Mouse (Mus musculus) forebrain, embryonic 14.5 days (tissue): Measurements from ENCODE around the gene Thra. TPM values are rescaled to one million over a fixed set of nuclear protein-coding genes. Genes with fewer than 3 reads are reported as not detected.

Experiments
- ATAC-seq: fragments of 200-750 bp; cut with Nextera tagmentation; 2 replicates; pipeline ENCODE4 v1.8.0; 2017; ENCODE audit warnings: mild to moderate bottlenecking, moderate library complexity
- DNase-seq: peaks from one replicate; pipeline ENCODE4 v3.0.0-alpha.2; 2015; ENCODE audit warnings: low spot score
- H3K27ac ChIP-seq: fragments of 300-500 bp; sonication (generic); 2 replicates; pipeline ENCODE4 v1.5.1; 2014; ENCODE audit warnings: low read depth, mild to moderate bottlenecking, control low read depth, low read length, moderate library complexity
- H3K27me3 ChIP-seq: fragments of 300-500 bp; sonication (generic); replicated peaks from 2 replicates; pipeline ENCODE4 v1.6.1; 2014; ENCODE audit warnings: low read length, control low read depth, mixed read lengths; ENCODE audit not compliant: control insufficient read depth, insufficient read depth
- H3K36me3 ChIP-seq: fragments of 300-500 bp; sonication (generic); 2 replicates; pipeline ENCODE4 v1.6.1; 2014; ENCODE audit warnings: low read length, control low read depth; ENCODE audit not compliant: control insufficient read depth, insufficient read depth
- H3K4me1 ChIP-seq: fragments of 300-500 bp; sonication (generic); 2 replicates; pipeline ENCODE4 v1.6.1; 2014; ENCODE audit warnings: antibody characterized with exemption, low read length, control low read depth; ENCODE audit not compliant: control insufficient read depth, insufficient read depth
- H3K4me2 ChIP-seq: fragments of 300-500 bp; sonication (generic); 2 replicates; pipeline ENCODE4 v1.6.1; 2014; ENCODE audit warnings: mild to moderate bottlenecking, control low read depth, low read length
- H3K4me3 ChIP-seq: fragments of 300-500 bp; sonication (generic); 2 replicates; pipeline ENCODE4 v1.5.1; 2014; ENCODE audit warnings: low read depth, low read length, control low read depth
- H3K9ac ChIP-seq: fragments of 300-500 bp; sonication (generic); 2 replicates; pipeline ENCODE4 v1.6.1; 2014; ENCODE audit warnings: mild to moderate bottlenecking, low read length, control low read depth, moderate library complexity
- H3K9me3 ChIP-seq: fragments of 300-500 bp; sonication (generic); replicated peaks from 2 replicates; pipeline ENCODE4 v1.6.1; 2016; ENCODE audit warnings: low read length, control low read depth, mixed read lengths; ENCODE audit not compliant: control insufficient read depth
- WGBS: fragments of 180-500 bp; shearing (Covaris S2); extraction: QIAGEN DNeasy Blood & Tissue Kit; methylation state at CpG from one replicate; pipeline ENCODE4 v1.1.7; 2014; 5-methylcytosine and 5-hydroxymethylcytosine counted together
- polyA plus RNA-seq: library from polyadenylated mRNA; unstranded; fragments of >200 nt; fragmentation: Nextera tagmentation; extraction: Ambion mirVana; gene quantifications from 2 replicates; pipeline ENCODE4 v1.2.1, GENCODE M21; 2014

The Thra gene
- polyA plus RNA-seq, 1 experiment from 2014 or later: 164 TPM

DNA sequence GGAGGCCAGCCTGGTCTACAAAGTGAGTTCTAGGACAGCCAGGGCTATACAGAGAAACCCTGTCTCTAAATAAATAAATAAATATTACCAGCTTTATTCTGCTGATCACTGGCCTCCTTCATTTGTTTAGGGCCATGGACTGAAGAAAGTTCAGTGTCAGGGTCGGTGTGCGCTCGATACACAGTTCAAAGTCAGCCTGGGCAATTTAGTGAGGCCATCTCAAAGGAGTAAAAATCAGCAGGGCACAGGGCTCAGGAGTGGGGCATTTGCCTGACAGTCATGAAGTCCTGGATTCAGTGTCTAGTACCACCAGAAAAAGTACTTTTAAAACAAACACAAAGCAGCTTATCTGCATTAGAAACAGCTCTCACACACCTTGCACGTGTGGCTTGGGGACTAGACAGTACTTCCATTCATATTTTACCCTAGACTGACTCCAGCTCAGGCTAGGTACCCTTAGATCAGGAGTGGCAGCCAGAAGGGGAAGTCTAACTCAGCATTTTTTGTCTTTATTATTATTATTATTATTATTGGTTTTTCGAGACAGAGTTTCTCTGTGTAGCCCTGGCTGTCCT is 50.3 kb downstream of the Thra start:
- peaks cover 25% of the 10 kb centered on the region for H3K4me1 ChIP-seq
- ATAC-seq: no peak
- 85% methylated on average over 5 of the region's 5 CpGs for WGBS

GRCm38 (mm10) chr11:98791448-98791847 is 51.0 kb downstream of the Thra start:
- Histone ChIP-seq H3K9me3 (no peaks in the 10 kb centered on the region), H3K36me3 (no peaks in the 10 kb centered on the region), H3K4me1 (peaks cover 22% of the 10 kb centered on the region), H3K4me2 (no peak overlapping the region), H3K4me3 (no peak overlapping the region), H3K27ac (no peak overlapping the region), H3K9ac (no peak overlapping the region), H3K27me3 (no peaks in the 10 kb centered on the region)
- no peak for ATAC-seq
- no peak for DNase-seq
- WGBS: 77% methylated on average over 1 of the region's 1 CpGs

More for the DNA sequence above, 50.3 kb downstream of the Thra start:
- DNase-seq: no peak
- Histone ChIP-seq H3K36me3 (no peaks in the 10 kb centered on the region), H3K27me3 (no peaks in the 10 kb centered on the region), H3K27ac (no peak overlapping the region), H3K9me3 (no peaks in the 10 kb centered on the region), H3K4me2 (no peak overlapping the region), H3K9ac (no peak overlapping the region), H3K4me3 (no peak overlapping the region)

- peaks cover 20% of the 10 kb centered on the region for H3K4me1 ChIP-seq
- no peak overlapping the region for H3K4me2 ChIP-seq
- no peak overlapping the region for H3K27ac ChIP-seq
- ATAC-seq: no peak
- H3K36me3 ChIP-seq: no peaks in the 10 kb centered on the region
- H3K27me3 ChIP-seq: no peaks in the 10 kb centered on the region
- no peaks in the 10 kb centered on the region for H3K9me3 ChIP-seq
- 7% methylated on average over 4 of the region's 4 CpGs for WGBS
- H3K9ac ChIP-seq: no peak overlapping the region
- no peak overlapping the region for H3K4me3 ChIP-seq
- no peak for DNase-seq
Measured at GRCm38 (mm10) chr11:98792081-98792480, 51.6 kb downstream of the Thra start.

DNA sequence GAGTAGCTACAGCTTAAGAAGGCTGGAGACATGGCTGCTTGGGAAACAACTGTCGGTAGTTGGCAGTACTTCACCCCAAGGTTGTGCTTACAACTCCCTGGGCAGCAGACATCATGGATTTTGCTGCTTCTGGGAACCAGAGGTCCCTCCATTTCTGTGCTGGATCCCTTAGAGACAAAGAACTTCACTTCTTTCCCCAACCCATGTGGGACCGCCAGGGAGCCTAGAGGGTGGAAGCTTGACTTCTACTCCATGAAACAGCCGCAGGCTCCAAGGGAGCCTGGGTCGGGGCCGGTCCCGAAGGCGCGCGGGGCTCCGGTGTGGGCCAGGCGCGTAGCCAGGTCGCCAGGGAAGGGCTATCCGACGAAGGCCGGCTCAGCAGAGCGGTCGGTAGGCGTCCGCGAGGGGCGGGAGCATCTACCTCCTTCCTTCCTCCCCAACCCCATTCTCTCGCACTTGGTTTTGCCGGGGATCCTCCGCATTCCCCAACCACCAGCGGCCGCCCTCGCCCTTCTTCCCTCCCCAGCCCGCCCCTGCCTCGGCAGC is 54.1 kb downstream of the Thra start:
- Histone ChIP-seq H3K36me3 (peaks cover 15% of the 10 kb centered on the region), H3K4me2 (peak overlapping the region; percentile 88), H3K27ac (peak overlapping the region; percentile 100), H3K9ac (peak overlapping the region; percentile 100), H3K9me3 (no peaks in the 10 kb centered on the region), H3K27me3 (no peaks in the 10 kb centered on the region), H3K4me1 (peaks cover 30% of the 10 kb centered on the region), H3K4me3 (peak overlapping the region; percentile 100)
- under 1% methylated on average over 19 of the region's 30 CpGs for WGBS
- ATAC-seq: peak; percentile 53
- peak; percentile 81 for DNase-seq

DNA sequence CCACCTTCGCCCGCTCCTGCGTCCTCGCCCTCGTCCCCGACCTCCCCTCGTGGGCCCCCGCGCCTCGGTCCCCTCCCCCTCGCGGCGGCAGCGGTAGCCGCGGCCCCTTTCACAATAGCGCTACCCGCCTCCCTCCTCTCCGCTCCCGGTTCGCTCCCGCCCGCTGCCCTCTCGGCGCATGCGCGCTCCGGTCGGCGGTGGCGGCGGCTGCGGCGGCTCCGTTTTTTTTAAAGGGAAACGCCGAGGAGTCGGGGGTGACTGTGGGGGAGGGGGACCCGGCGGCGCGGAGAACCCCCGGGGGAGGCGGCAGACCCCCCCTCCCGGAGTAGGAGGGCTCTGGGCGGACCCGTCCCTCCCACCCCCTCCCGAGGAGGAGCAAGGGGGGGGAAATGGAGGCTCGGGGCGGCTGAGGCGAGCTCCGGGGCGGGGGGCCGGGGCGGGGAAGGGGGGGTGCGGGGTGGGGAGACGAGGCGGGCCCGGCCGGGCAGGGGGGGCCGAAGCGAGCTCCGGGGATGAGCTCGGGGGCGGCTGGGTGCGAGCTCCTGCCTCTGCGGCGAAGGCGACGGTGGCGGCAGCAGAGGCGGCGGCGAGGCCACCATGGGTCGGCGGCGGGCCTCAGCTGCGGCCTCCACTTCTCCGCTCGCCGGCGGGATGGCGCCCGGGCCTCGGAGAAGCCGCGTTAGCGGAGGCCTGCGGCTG is 54.7 kb downstream of the Thra start, which contains the start of gene Msl1:
Msl1 (plus strand) TSS at position 502 of the 699 bp plus-strand sequence.
- H3K27me3 ChIP-seq: no peaks in the 10 kb centered on the region
- peaks cover 26% of the 10 kb centered on the region for H3K4me1 ChIP-seq
- WGBS: under 1% methylated on average over 50 of the region's 89 CpGs
- H3K9ac ChIP-seq: peak within 1 kb of the TSS; percentile 100
- peak within 1 kb of the TSS; percentile 100 for H3K4me3 ChIP-seq
- DNase-seq (peak; percentile 92), ATAC-seq (peak; percentile 70)
- no peaks in the 10 kb centered on the region for H3K9me3 ChIP-seq
- H3K27ac ChIP-seq: peak within 1 kb of the TSS; percentile 100
- H3K36me3 ChIP-seq: peaks cover 21% of the 10 kb centered on the region
- H3K4me2 ChIP-seq: peak within 1 kb of the TSS; percentile 88

GRCm38 (mm10) chr11:98795714-98796514 is 55.5 kb downstream of the Thra start:
- H3K4me1 ChIP-seq: peaks cover 26% of the 10 kb centered on the region
- DNase-seq: peak; percentile 58
- under 1% methylated on average over 70 of the region's 74 CpGs for WGBS

DNA sequence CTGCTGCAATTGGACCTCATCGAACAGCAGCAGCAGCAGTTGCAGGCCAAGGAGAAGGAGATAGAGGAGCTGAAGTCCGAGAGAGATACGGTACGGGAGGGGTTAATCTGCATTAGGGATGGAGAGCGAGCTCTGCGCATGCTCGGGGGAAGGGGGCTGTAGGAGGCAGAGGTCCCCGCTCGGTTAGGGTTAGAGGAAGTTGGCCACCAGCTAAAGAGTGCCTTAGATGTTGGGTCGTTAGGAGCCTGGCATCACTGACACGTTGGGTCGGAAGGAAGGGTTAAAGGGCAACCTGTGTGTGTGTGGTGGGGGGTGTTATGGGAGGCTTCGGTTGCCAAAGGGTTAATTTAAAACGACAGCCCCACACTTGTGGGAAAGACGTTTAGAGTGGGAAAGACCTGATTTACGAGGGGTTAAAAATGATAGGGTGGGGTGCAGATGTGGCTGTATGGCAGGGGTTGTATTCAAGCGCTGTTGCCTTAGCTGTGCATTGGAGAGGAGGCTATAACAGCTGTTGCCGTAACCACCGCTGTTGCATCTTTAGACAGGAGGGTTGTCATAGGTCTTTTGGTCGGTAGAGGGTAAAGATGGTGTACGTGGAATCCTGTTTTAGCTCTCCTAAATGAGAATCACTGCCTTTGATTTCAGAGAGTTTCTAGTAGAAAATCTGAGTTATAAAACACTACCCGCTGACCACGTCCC is 56.2 kb downstream of the Thra start:
- Histone ChIP-seq H3K9ac (peak overlapping the region; percentile 100), H3K9me3 (no peaks in the 10 kb centered on the region), H3K4me1 (peaks cover 26% of the 10 kb centered on the region), H3K4me3 (peak overlapping the region; percentile 100), H3K27ac (peak overlapping the region; percentile 100), H3K36me3 (peaks cover 36% of the 10 kb centered on the region), H3K4me2 (peak overlapping the region; percentile 88), H3K27me3 (no peaks in the 10 kb centered on the region)
- ATAC-seq (peak; percentile 57), DNase-seq (peak; percentile 92)
- 4% methylated on average over 23 of the region's 23 CpGs for WGBS

More at GRCm38 (mm10) chr11:98795714-98796514, 55.5 kb downstream of the Thra start:
- Histone ChIP-seq H3K4me2 (peak overlapping the region; percentile 88), H3K9ac (peak overlapping the region; percentile 100), H3K27me3 (no peaks in the 10 kb centered on the region), H3K4me3 (peak overlapping the region; percentile 100), H3K27ac (peak overlapping the region; percentile 100), H3K9me3 (no peaks in the 10 kb centered on the region), H3K36me3 (peaks cover 28% of the 10 kb centered on the region)
- ATAC-seq: peak; percentile 19

GRCm38 (mm10) chr11:98797306-98797705 is 56.9 kb downstream of the Thra start:
- Histone ChIP-seq H3K27ac (no peak overlapping the region), H3K36me3 (peaks cover 42% of the 10 kb centered on the region), H3K9ac (peak overlapping the region; percentile 100), H3K4me2 (peak overlapping the region; percentile 88), H3K27me3 (no peaks in the 10 kb centered on the region), H3K9me3 (no peaks in the 10 kb centered on the region), H3K4me1 (peaks cover 26% of the 10 kb centered on the region), H3K4me3 (peak overlapping the region; percentile 100)
- ATAC-seq (no peak), DNase-seq (no peak)
- 12% methylated on average over 5 of the region's 5 CpGs for WGBS
